Mouse (Mus musculus) forebrain, embryonic 11.5 days (tissue): Measurements from ENCODE around the gene Lypd8. TPM values are rescaled to one million over a fixed set of nuclear protein-coding genes. Genes with fewer than 3 reads are reported as not detected.
"Not testable (repeated sequence)": the region's sequence is repeated elsewhere in the genome, so short reads cannot be mapped to it uniquely, and the experiment has no call there.

Source experiments
- ATAC-seq: fragments of 200-750 bp; cut with Nextera tagmentation; replicated peaks from 2 replicates; pipeline ENCODE4 v1.8.0; 2017; ENCODE audit warnings: moderate TSS enrichment; ENCODE audit not compliant: low FRiP score
- DNase-seq: peaks from one replicate; pipeline ENCODE4 v3.0.0-alpha.2; 2017; ENCODE audit warnings: low spot score
- H3K27ac ChIP-seq: fragments of 300-500 bp; sonication (generic); 2 replicates; pipeline ENCODE4 v1.5.1; 2014; ENCODE audit warnings: low read depth, low read length
- H3K27me3 ChIP-seq: fragments of 300-500 bp; sonication (generic); 2 replicates; pipeline ENCODE4 v1.6.1; 2014; ENCODE audit warnings: mild to moderate bottlenecking, low read length, mixed read lengths; ENCODE audit not compliant: control insufficient read depth, insufficient read depth
- H3K36me3 ChIP-seq: fragments of 300-500 bp; sonication (generic); 2 replicates; pipeline ENCODE4 v1.6.1; 2014; ENCODE audit warnings: mild to moderate bottlenecking, low read length, moderate library complexity, mixed read lengths; ENCODE audit not compliant: control insufficient read depth, insufficient read depth
- H3K4me1 ChIP-seq: fragments of 300-500 bp; sonication (generic); replicated peaks from 2 replicates; pipeline ENCODE4 v1.6.1; 2014; ENCODE audit warnings: low read length, mixed read lengths; ENCODE audit not compliant: control insufficient read depth, insufficient read depth
- H3K4me2 ChIP-seq: fragments of 300-500 bp; sonication (generic); 2 replicates; pipeline ENCODE4 v1.6.1; 2014; ENCODE audit warnings: low read depth, mild to moderate bottlenecking, low read length, moderate library complexity, mixed read lengths; ENCODE audit not compliant: severe bottlenecking
- H3K4me3 ChIP-seq: fragments of 300-500 bp; sonication (generic); 2 replicates; pipeline ENCODE4 v1.5.1; 2014; ENCODE audit warnings: low read depth, low read length
- H3K9ac ChIP-seq: fragments of 300-500 bp; sonication (generic); 2 replicates; pipeline ENCODE4 v1.6.1; 2014; ENCODE audit warnings: low read length
- H3K9me3 ChIP-seq: fragments of 300-500 bp; sonication (generic); 2 replicates; pipeline ENCODE4 v1.6.1; 2016; ENCODE audit warnings: low read length, mixed read lengths; ENCODE audit not compliant: control insufficient read depth
- WGBS: fragments of 180-500 bp; shearing (Covaris S2); extraction: QIAGEN DNeasy Blood & Tissue Kit; methylation state at CpG from one replicate; pipeline ENCODE4 v1.1.7; 2014; 5-methylcytosine and 5-hydroxymethylcytosine counted together
- polyA plus RNA-seq: library from polyadenylated mRNA; unstranded; fragments of >200 nt; fragmentation: Nextera tagmentation; extraction: Ambion mirVana; gene quantifications from 2 replicates; pipeline ENCODE4 v1.2.1, GENCODE M21; 2014

Gene Lypd8
- polyA plus RNA-seq, 1 experiment from 2014 or later, result not detected

GRCm38 (mm10) chr11:58364454-58364853 is 14.4 kb upstream of the Lypd8 start:
- no peak overlapping the region for H3K4me3 ChIP-seq
- no peak overlapping the region for H3K9ac ChIP-seq
- no peaks in the 10 kb centered on the region for H3K27me3 ChIP-seq
- 70% methylated on average over 3 of the region's 3 CpGs for WGBS
- no peaks in the 10 kb centered on the region for H3K9me3 ChIP-seq
- H3K4me2 ChIP-seq, result no peak overlapping the region
- peak; percentile 1 for DNase-seq
- no peak for ATAC-seq
- no peaks in the 10 kb centered on the region for H3K36me3 ChIP-seq
- no peak overlapping the region for H3K27ac ChIP-seq
- no peaks in the 10 kb centered on the region for H3K4me1 ChIP-seq

GRCm38 (mm10) chr11:58366191-58366590 is 12.7 kb upstream of the Lypd8 start:
- not testable (repeated sequence) for H3K4me1 ChIP-seq, H3K4me2 ChIP-seq, H3K9me3 ChIP-seq, H3K36me3 ChIP-seq, H3K4me3 ChIP-seq, DNase-seq, H3K27me3 ChIP-seq, ATAC-seq, H3K27ac ChIP-seq, H3K9ac ChIP-seq
- WGBS, result no CpG with 5 or more reads among the region's 6 CpGs

- H3K9ac ChIP-seq, result no peak overlapping the region
- H3K4me2 ChIP-seq, result no peak overlapping the region
- H3K4me1 ChIP-seq, result no peaks in the 10 kb centered on the region
- no peaks in the 10 kb centered on the region for H3K27me3 ChIP-seq
- H3K36me3 ChIP-seq, result no peaks in the 10 kb centered on the region
- H3K4me3 ChIP-seq, result no peak overlapping the region
- 77% methylated on average over 2 of the region's 2 CpGs for WGBS
- no peaks in the 10 kb centered on the region for H3K9me3 ChIP-seq
- DNase-seq (no peak), ATAC-seq (no peak)
- H3K27ac ChIP-seq, result no peak overlapping the region
These were observed 1.6 kb upstream of the Lypd8 start for GRCm38 (mm10) chr11:58377273-58377672.

- DNase-seq, result no peak
- no peak overlapping the region for H3K27ac ChIP-seq
- H3K4me2 ChIP-seq, result no peak overlapping the region
- 64% methylated on average over 1 of the region's 1 CpGs for WGBS
- H3K4me1 ChIP-seq, result no peaks in the 10 kb centered on the region
- no peak overlapping the region for H3K4me3 ChIP-seq
- ATAC-seq, result no peak
- H3K27me3 ChIP-seq, result no peaks in the 10 kb centered on the region
- no peaks in the 10 kb centered on the region for H3K9me3 ChIP-seq
- no peak overlapping the region for H3K9ac ChIP-seq
- H3K36me3 ChIP-seq, result no peaks in the 10 kb centered on the region
These were observed 1.2 kb upstream of the Lypd8 start for GRCm38 (mm10) chr11:58377686-58378085.

- no peak for ATAC-seq
- no peaks in the 10 kb centered on the region for H3K9me3 ChIP-seq
- no peaks in the 10 kb centered on the region for H3K4me1 ChIP-seq
- no peak overlapping the region for H3K4me3 ChIP-seq
- DNase-seq, result no peak
- no peaks in the 10 kb centered on the region for H3K27me3 ChIP-seq
- H3K4me2 ChIP-seq, result no peak overlapping the region
- H3K27ac ChIP-seq, result no peak overlapping the region
- H3K9ac ChIP-seq, result no peak overlapping the region
- H3K36me3 ChIP-seq, result no peaks in the 10 kb centered on the region
- 92% methylated on average over 1 of the region's 1 CpGs for WGBS
These were observed 673 bp downstream of the Lypd8 start for GRCm38 (mm10) chr11:58379516-58379915.

DNA sequence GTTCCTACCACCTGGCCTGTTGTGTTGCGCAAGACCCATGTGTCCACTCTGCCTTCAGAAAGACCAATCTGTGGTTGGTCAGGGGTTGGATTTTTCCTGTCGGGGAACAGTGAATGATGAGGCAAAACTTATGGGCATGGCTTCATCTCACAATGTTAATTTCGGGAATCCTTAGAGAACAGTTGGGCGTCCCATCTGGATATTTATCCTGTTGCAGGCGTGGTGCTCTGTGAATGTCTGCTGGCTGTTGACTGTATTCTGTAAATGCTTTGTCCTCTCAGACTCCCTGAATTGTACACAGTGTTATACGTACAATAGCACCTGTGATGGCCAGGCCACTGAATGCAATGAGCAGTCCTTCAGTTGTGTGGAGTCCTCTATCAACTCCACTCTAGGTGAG is 3.6 kb downstream of the Lypd8 start:
- Histone ChIP-seq H3K27me3 (no peaks in the 10 kb centered on the region), H3K27ac (no peak overlapping the region), H3K9me3 (no peaks in the 10 kb centered on the region), H3K36me3 (no peaks in the 10 kb centered on the region), H3K4me1 (no peaks in the 10 kb centered on the region), H3K4me2 (no peak overlapping the region), H3K4me3 (no peak overlapping the region), H3K9ac (no peak overlapping the region)
- WGBS, result 94% methylated on average over 6 of the region's 6 CpGs
- ATAC-seq, result no peak
- no peak for DNase-seq

GRCm38 (mm10) chr11:58399985-58400645 is 21.3 kb downstream of the Lypd8 start:
- peaks cover 3% of the 10 kb centered on the region; the same call in 1 of the 2 replicates for H3K4me1 ChIP-seq
- H3K27ac ChIP-seq, result no peak overlapping the region
- no peak overlapping the region for H3K9ac ChIP-seq
- DNase-seq, result peak; percentile 54
- ATAC-seq, result peak; percentile 88
- H3K4me3 ChIP-seq, result no peak overlapping the region
- no peak overlapping the region for H3K4me2 ChIP-seq
- no peaks in the 10 kb centered on the region for H3K9me3 ChIP-seq
- WGBS, result 42% methylated on average over 6 of the region's 6 CpGs
- no peaks in the 10 kb centered on the region for H3K36me3 ChIP-seq
- no peaks in the 10 kb centered on the region for H3K27me3 ChIP-seq

- Histone ChIP-seq H3K4me1 (peaks cover 3% of the 10 kb centered on the region; the same call in 1 of the 2 replicates), H3K9me3 (no peaks in the 10 kb centered on the region), H3K9ac (no peak overlapping the region), H3K4me3 (no peak overlapping the region), H3K36me3 (no peaks in the 10 kb centered on the region), H3K27me3 (no peaks in the 10 kb centered on the region), H3K4me2 (no peak overlapping the region), H3K27ac (no peak overlapping the region)
- WGBS, result 45% methylated on average over 5 of the region's 5 CpGs
- peak; percentile 55; the same call in 1 of the 2 replicates for ATAC-seq
- no peak for DNase-seq
These were observed 21.8 kb downstream of the Lypd8 start for GRCm38 (mm10) chr11:58400655-58401054.

DNA sequence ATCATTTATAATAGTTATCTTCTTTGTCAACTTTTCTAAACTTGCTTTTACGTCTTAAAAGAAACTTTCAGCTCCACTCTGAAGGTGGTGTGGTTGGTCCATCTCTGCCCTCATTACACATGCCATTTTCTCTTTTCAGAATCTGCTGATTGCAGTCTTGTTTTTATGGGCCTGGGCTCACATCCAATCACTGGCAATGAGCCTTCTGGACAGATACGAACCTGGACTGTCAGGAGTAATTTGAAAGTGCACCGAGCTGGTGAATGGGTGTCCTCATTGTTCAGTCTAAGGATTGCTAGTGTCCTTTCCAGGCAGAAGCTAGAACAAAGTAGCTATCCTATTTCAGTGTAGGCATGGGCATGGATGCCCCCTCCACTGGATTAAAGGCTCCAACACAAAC is 29.2 kb downstream of the Lypd8 start:
- Histone ChIP-seq H3K36me3 (no peaks in the 10 kb centered on the region), H3K9ac (no peak overlapping the region), H3K27me3 (no peaks in the 10 kb centered on the region), H3K4me2 (no peak overlapping the region), H3K4me3 (no peak overlapping the region), H3K27ac (no peak overlapping the region), H3K9me3 (no peaks in the 10 kb centered on the region), H3K4me1 (no peaks in the 10 kb centered on the region)
- WGBS, result 80% methylated on average over 3 of the region's 3 CpGs
- DNase-seq (no peak), ATAC-seq (no peak)
